Mouse (Mus musculus): ENCODE results near the gene Pbrm1.
A peak's percentile ranks its signal among the peaks of the same experiment; 100 is the strongest.

The Pbrm1 gene

DNA sequence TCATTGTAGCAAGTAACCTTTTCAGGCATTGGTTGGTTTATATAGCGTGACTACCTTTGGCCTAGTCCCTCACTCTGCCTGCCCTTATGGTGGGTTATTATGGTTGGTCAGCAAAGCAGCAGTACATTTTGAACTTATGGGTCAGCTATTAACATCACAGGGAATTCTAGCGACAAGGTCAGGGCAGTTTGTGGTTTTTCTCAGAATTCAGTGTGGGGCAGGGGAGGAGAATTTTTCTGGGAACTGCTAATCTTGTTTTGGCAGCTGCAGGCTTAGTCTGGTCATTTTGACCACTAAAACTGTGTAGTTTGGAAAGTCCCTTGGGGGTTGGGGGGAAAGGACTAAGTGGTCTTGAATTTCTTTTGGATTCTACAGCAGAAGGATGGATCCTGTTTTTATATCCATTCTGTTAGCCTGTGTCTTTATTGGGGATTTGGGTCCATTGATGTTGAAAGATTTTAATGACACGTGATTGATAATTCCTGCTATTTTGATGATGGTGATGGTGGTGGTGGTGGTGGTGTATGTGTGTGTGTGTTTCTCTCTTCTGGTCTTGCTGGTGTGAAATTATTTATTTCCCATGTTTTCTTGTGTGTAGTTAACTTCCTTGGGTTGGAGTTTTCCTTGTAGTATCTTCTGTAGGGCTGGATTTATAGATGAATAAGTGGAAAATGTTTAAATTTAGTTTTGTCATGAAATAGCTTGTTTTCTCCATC is 60.5 kb downstream of the Pbrm1 start:
- DNase-seq (ENCODE audit: low spot score in 2 of 2), result no peak

DNA sequence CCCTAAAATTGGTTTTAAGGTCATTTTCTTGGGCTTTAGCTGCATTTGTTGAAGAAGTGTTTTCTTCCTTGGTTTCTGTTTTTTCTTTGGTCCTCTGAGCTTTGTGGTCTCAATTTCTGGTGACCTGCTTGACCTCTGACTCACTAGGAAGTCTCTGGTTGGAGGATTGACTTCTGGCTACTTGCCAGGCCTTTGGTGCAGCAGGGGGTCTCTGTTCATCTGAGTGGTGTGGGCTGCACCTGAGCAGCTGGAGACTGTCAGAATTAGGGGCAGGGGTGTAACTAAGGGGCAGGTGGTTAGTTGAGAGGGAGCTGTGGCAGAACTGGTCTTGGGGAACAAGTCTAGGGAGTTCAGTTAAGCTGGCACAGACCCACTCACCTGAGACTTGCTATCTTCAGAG is 62.2 kb downstream of the Pbrm1 start:
- no peak for DNase-seq (ENCODE audit: low spot score in 2 of 2)

DNA sequence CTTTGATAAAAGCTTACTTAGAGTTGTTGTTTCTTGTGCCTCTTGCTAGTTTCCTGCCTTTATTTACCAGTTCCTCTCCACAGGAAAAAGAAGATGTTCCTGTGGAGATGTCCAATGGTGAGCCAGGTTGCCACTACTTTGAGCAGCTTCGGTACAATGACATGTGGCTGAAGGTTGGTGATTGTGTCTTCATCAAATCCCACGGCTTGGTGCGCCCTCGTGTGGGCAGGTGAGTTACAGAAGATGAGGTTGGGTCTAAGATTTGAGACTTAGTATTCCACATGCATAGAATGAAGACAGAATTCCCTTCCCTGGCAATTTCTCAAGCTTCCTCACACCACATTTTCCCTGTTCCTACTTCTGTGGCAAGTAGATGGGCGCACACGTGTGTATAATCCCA is 68.5 kb downstream of the Pbrm1 start:
- DNase-seq (ENCODE audit: low spot score in 2 of 2), result no peak

DNA sequence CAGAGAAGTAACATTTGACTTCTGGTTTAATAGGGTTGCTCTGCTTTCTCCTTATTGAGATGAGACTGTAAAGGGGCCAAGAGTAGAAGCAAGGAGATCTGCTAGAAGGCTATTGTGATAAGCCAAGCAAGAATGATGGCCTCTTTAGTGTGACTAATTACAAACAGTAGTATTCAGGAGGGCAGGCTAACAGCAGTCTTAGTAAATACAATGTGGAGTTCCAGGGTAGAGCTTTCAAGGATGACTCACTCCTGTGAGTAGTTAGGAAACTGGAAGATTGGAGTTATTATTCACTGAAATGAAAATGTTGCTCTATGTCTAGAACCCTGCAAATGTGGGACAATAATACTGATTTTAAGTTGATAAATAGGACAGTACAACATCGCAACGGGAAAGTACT is 69.6 kb downstream of the Pbrm1 start:
- DNase-seq (ENCODE audit: low spot score in 2 of 2), result no peak

DNA sequence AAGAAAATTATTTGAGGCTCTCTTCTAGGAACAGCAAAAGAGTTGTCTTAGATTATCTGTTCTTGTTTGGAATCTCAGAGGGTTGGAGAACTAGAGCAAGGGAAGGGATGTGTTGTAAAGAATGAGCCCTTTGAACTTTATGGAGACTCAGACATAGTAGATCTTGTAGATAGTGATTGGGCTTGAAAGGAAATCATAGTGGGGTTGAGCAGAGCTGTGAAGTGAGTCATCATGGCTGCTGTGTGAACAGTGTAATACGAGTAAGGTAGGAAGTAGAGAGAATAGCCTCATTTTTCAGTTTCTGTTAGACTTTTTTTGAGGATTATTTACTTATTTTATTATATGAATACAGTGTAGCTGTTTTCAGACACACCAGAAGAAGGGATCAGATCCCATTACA is 71.0 kb downstream of the Pbrm1 start:
- DNase-seq (ENCODE audit: low spot score in 2 of 2), result no peak

DNA sequence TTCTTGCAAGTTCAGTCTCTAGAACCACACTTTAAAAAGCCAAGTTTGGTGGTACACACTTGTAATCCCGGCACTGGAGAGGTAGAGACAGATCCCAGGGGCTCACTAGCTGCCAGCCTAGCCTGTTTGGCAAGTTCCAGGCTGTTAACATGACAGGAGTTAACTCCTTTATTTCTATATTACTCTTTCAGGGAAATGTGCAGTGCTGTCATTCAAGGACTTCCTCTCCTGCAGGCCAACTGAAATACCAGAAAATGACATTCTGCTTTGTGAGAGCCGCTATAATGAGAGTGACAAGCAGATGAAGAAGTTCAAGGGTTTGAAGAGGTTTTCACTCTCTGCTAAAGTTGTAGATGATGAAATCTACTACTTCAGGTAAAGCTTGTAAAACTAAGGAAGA is 86.2 kb downstream of the Pbrm1 start:
- DNase-seq (ENCODE audit: low spot score in 2 of 2), result no peak

DNA sequence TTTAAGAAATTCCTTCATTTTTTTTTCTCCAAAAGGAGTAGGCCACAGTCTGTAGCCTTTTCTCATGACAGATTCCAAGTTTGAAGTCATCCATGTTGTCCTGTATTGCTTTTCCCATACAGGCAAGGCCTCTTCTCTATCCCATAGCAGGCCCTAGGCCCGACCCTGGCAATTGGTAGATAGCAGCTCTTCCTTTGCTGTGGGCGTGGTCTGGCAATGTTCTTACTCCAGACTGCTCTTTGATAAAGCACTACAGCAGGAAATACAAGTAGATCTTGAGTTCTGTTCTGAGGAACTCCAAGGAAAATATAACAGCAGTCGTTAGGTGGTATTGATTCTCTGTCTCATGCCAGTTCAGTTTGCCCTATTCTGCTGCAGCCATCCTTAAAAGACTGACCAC is 91.7 kb downstream of the Pbrm1 start:
- DNase-seq (ENCODE audit: low spot score in 2 of 2), result no peak

DNA sequence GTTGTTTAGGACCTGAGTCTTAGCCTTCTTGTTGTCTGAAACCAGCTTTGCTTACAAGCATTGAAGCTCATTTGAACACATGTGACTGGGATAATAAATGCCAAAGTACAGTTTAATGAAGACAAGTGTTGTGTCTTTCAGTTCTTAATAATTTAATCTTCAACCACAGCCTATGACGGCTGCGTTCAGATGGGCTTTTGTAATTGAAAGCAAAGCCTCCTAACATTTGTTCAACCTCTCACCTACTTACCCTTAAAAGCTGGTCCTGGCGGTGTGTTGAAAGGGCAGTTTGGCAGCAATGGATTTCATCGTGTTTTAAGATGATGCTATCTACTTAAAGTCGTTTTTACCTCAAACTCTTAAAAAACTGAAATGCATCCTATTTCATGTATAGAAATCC is 93.2 kb downstream of the Pbrm1 start:
- no peak for DNase-seq (ENCODE audit: low spot score in 2 of 2)

DNA sequence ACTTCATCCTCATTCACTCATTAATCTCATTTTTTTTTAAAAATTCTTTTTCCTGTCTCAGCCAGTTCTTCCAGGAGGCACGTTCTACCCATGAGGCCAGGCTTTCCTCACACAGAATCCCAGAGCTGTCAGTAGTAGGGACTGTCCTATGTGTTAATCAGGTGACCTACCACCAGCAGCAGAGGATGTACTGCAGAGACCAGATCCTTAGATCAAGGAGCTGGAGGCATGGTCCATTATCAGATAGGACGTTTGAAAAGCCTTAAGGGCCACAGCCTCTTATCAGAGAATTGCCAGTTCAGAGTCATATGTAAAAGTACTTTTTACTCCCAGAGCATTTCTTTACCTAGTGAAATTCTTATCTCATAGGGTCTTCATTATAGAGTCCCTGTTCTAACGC is 95.1 kb downstream of the Pbrm1 start:
- DNase-seq (ENCODE audit: low spot score in 2 of 2), result no peak

DNA sequence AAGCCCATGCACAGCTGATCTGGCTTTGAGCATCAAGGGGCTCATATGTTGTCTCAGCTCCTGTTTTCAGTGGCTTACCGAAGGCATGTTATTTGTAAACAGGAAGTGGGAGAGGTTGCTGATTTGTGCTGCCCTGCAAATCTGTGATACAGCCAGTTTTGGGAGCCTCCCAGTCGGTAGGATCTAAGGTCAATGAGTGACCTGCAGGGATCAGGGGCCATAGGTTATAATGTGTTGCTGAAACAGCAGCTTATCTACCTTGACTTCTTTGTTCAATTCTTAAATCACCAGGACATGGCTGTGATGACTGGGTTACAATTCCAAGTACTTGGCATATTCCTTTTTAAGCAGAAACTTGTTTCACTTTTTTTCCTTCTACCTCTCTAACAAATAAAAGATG is 96.6 kb downstream of the Pbrm1 start:
- no peak for DNase-seq (ENCODE audit: low spot score in 2 of 2)

DNA sequence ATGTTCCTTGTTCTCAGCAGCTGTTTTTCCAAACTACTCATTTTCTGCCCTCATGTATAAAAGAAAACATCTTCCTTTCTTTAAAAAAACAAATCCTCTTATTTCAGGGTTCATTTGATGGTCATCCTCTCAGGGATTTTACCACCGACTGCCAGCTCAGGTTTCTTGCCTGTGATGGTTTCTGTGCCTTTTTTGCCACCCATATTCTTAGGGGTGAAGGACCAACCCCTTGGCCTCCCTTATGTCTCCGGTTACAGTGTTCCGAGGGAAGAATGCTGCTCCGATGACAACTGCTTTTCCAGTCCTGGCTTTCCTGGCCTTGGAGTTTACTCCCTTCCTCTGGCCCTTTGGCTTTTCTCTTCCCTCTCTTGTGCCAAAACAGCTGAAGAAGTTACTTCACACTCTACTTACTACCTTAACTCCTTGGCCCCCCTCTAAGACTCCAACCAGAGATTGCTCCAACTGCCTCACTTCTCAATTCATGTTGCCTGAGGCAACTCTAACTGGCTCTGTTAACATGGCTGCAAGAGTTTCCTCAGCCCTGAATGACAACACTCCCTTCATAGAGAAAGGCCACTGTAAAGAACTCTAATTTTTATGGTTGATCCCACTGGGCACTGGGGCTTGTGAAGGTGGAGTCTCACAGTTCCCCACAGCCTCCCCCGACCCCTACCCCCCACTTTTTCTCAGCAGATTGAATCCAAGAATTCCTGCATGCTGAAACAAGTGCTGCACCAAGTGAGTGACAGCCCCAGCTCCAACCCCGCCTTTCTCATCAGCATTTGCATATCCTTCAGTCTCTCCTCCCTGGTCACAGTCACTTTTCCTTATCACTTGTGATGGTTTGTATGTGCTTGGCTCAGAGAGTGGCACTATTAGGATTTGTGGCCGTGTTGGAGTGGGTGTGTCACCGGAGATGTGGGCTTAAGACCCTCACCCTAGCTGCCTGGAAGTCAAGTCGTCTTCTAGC is 106.5 kb downstream of the Pbrm1 start:
- DNase-seq (ENCODE audit: low spot score in 2 of 2), result no peak

DNA sequence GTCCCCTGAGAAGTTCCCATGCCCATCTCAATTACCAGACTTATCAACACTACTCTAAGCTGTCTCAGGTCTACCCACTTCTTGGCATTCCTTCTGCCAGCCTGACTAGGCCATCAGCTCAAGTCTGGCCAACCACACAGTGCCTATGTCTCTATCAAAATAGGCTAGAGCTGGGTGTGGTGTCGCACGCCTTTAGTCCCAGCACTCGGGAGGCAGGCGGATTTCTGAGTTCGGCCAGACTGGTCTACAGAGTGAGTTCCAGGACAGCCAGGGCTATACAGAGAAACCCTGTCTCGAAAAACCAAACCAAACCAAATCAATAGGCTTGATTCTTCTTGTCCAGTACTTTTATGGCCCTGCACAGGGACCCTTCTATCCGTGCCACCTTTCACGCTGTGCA is 107.9 kb downstream of the Pbrm1 start:
- DNase-seq (ENCODE audit: low spot score in 2 of 2), result no peak

DNA sequence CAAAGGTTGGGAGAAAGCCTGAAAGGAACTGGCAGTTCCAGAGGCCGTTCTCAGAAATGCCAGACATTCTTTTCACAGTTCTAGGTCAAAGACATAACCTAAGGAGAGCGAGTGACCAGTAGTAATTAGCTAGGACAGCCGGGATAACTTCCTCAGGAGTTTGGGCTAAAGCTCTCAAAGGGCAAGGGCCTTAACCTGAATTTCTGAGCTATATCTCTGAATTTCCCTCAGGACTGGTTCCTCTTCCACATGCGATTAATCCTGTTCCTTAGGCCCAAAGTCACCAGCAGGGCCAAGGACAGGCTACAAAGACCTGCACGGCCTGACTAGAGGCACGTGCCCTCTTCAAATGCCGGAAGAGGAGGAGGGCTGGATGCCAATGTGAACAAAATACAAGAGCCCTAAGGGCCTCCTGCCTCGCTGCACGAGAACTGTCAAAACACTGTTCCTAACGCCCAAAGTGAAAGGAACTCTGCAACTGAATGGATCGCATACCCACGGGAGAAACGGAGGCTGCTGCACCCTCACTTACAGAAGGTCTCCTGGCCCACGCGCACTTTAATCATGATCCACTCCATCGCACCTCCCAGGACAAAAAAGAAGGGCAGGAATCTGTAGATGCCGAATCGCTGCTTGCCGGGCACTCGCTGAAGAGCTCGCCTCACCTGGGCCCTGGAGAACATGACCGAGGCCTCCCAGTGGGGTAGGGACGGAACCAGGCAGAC is 109.3 kb downstream of the Pbrm1 start:
- DNase-seq (ENCODE audit: low spot score in 2 of 2), result peak; percentile 16 to 32

DNA sequence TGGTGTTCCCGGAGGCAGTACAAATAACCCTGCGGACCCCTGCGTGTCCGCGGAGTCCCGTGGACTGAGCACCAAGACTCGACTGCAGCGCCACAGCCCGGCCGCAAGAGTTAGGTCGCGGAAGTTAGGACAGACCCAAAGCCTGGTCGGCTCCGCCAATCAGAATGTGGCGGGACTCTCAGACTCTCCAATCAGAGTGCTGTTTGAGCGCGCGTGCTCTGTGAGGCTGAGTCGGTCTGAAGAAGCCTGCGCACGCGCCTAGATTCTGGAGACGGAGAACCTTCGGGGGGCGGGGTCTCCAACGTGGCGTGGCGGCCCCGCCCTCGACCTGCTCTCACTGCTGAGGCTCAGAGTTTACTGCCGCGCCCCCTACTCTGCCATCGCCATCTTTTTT is 109.9 kb downstream of the Pbrm1 start, which contains the start of gene Smim4:
Smim4 (minus strand) TSS at position 131 of the 394 bp plus-strand sequence.
- peak; percentile 92 for DNase-seq (ENCODE audit: low spot score in 2 of 2)

DNA sequence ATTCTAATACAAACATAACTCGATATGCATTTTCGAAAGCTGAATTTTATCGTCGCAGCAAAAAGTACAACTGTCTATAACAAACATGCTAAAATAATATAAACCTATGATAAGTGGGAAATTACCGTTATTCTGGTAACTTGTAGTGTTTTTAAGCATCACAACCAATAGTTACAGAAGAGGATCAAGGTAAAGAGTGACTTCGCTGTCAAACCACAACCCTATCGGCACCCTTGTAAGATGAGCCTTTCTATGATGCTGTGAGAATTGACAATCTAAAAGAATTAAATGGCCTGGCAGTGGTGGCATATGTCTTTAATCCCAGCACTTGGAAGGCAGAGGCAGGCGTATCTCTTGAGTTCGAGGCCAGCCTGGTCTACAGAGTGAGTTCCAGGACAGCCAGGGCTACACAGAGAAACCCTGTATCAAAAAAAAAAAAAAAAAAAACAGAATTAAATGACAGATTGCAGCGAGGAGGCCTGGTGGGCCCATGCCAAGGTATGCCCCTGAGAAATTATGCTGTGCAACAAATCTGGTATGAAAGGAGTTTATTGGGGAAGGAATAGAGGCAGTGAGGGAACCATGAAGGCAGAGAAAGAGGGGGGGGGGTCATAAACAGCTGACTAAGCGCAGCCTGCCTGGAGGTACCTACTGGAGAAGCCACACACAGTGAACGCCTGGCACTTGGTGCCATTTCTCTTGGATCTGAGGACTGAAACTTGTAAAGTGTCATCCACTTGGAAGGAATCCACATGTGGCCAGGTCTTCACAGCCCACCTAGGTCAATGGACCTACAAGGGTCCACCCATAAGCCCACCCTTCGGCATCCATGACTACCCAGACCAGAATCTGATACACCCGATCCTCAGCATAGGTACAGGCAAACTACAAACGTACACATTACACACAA is 110.6 kb downstream of the Pbrm1 start:
- DNase-seq (ENCODE audit: low spot score in 2 of 2), result no peak

DNA sequence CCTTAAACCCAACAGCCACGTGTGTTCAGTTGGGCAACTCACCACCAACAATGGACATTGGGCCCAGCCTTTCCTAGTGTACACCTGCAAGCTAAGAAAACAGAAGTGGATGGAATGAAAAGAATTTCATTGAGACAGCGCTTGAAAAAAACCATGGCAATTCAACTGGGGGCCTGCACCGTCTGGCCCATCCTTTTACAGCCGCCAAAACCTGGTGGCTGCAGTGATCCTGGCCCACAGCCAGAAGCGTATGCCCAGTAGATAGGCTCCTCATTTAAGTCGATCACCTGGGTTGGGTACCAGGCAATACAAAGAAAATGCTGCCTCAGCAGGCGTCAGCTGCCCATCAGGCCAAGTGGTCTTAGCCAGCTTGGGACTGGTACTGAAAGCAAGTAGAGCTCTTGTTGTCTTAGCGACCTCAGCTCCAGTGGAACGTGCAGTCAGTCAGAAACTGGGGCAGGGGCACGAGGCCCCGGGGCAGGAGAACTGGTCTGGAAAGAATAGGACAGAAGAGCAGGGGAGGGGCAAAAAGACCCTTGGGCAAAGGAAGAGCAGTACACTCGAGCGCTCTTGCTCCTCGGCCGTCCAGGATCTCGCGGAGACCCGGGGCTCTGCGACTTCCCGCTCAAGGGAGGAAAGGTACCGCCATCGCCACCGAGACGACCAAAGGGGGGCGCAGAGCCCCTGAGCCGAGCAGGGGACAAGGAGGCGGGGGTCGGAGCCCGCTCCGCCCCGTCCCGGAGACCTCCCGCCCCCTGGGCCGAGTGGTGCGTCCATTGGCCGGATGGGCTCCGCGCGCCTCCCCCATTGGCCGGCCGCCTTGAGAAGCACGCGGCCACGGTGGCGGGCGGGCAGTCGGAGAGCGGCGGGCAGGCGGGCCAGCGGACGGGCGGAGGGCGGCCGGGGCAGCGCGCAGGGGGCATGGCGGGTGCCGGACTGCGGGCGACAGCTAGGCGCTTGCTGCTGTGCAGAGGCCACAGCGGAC is 111.6 kb downstream of the Pbrm1 start, which contains the start of gene Nt5dc2:
Nt5dc2 (plus strand) TSS at position 818 of the 985 bp plus-strand sequence.
- DNase-seq (ENCODE audit: low spot score in 2 of 2), result peak; percentile 72 to 76

DNA sequence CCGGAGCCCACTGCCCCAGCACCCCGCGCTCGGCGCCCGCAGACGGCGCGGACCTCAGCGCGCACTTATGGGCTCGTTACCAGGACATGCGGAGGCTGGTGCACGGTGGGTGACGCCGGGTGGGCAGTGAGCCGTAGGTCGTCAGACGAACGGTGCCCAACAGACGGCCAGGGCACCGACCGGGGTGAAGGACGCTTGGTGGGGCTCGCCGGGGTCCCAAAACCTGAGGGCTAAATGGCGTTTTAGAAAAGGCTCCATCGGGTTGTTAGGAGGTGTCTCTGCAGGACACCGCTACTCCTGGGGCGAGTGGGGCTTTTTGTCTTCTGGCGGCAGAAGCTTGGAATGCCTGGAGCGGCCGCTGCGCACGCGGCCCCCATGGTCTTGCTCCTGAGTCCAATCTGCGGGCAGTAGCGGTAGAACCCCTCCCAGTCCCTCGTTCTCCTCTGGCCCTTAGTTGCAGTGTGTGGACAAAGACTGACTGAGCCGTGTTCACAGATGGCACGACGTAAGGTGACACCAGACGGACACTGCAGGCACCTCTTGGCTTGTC is 112.4 kb downstream of the Pbrm1 start:
- DNase-seq (ENCODE audit: low spot score in 2 of 2), result no peak

DNA sequence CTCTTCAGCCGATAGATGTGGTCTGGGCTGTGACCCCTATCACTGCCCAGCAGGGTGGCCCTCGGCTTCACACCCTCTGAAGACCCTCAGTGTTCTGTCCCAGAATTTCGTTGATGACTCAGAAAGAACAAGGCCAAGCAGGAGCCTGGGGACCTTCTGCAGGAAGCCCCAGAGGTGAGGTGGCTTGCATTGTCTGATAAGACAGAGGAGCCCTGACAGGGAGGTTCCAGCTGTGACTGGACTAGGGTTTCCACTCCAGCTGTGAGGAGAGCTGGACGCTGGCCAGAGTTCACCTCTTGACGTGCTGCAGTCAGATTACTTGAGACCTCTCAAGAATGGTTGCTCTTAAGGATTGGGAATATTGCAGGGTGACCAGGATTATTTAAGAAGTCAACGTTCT is 113.1 kb downstream of the Pbrm1 start:
- peak in 1 of 2 experiments; percentile 7 for DNase-seq (ENCODE audit: low spot score in 2 of 2)

DNA sequence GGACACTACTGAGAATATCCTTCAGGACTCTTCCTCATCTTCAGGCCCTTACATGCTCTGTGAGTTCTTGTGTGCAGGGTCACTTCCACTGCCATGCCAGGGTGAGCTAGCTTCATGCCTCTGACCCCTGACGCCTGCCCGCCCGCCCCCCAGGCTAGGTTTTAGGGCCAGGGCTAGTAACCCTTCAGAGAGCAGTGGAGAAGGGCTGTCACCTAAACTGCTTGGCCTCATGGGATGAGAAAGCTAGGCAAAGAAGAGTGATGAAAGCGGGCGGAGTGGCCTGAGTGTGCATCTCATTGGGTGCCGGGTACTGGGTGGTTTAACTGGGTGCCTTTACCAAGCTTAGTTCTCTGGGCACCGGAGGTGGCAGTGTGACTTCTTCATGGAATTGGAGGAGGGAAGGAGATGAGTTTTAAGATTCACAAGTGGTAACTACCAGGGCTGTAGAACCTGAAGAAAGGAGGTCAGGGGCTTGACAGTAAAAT is 113.6 kb downstream of the Pbrm1 start:
- DNase-seq (ENCODE audit: low spot score in 2 of 2), result no peak

Measured in spleen, postnatal 14 days (tissue).